Mouse (Mus musculus): ENCODE data around the gene Gabbr2.

- TF ChIP-seq GATA1 (IDR thresholded peaks at IDR 0.05; ENCODE audit: low read length) (no peak), TAL1 (IDR thresholded peaks at IDR 0.05; ENCODE audit: low read length) (no peak)
Measured at GRCm38 (mm10) chr4:46684160-46684559, 307.5 kb downstream of the Gabbr2 start.

Measured in erythroblast, embryonic 14.5 days (primary cell).